Mouse (Mus musculus): ENCODE measurements at regions not wholly inside any gene's neighbourhood (a gene's known extent, or its start where the extent isn't known, plus 50 kb on each side); places are given as distances from the start of the nearest gene placed in this dataset.

DNA sequence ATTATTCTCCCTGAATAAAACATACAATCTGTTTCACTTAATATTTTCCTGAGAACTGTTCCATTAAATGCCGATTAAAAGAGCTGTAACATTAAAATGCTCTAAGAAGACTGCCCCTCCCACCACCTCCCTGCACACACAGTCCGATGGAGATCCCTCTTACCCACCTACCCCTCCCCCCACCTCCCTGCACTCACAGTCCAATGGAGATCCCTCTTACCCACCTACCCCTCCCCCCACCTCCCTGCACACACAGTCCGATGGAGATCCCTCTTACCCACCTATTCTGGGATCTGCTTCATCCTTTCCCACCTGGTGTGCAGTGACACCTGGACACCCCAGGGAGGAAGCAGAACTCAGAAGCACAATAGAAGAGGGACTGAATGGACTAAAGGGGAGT is 305.6 kb downstream of the Cps1 start:
- TF ChIP-seq ZNF384 (IDR thresholded peaks at IDR 0.05; ENCODE audit: low read depth, low read length) (no peak), ZC3H11A (IDR thresholded peaks at IDR 0.05; ENCODE audit: borderline replicate concordance, low read depth, low read length) (no peak), MAFK (IDR thresholded peaks at IDR 0.05; ENCODE audit: insufficient read depth, low read depth, low read length) (no peak), HCFC1 (IDR thresholded peaks at IDR 0.05; ENCODE audit: borderline replicate concordance, insufficient read depth, low read length) (no peak), CHD2 (IDR thresholded peaks at IDR 0.05; ENCODE audit: low read depth, low read length) (no peak)
